Mouse (Mus musculus): ENCODE results near the gene Gm37240. TPM values are rescaled to one million over a fixed set of nuclear protein-coding genes. Genes with fewer than 3 reads are reported as not detected.

Gm37240 gene
- 0.28 TPM in 1 of 2 replicates, not detected in the other for polyA plus RNA-seq (2012)

DNA sequence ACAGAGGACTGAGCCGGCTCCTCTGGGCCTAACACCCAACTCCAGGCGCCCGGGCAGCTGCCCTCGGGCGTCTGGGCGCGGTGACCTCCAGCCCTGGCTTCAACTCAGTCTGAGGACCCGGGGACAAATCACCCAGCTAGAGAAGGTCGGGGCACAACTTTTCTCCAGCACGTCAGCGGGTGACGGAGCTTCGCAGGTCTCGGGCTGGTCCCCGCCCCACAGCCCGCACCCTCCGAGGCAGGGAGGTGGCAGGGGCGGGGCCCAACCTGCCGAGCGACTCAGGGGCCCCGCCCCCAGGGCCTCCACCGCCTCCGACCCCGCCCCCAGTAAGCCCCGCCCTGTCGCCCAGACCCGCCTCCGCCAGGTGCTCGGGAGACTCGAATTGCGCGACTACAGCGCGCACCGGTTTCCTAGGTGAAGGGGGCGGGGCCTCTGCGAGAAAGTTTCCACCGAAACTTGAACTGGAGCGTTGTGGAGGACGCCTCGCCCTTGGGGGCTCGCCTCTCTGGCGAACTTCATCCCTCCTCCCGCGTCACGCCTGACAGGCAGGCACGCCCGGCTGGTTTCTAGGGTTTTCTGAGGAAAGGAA is at the start of gene Gm37240, which contains the start of gene Glt28d2:
TSS of gene Gm37240 (minus strand) at position 280 of the 589 bp plus-strand sequence.
TSS of gene Glt28d2 (minus strand) at position 278 of the 589 bp plus-strand sequence.

DNA sequence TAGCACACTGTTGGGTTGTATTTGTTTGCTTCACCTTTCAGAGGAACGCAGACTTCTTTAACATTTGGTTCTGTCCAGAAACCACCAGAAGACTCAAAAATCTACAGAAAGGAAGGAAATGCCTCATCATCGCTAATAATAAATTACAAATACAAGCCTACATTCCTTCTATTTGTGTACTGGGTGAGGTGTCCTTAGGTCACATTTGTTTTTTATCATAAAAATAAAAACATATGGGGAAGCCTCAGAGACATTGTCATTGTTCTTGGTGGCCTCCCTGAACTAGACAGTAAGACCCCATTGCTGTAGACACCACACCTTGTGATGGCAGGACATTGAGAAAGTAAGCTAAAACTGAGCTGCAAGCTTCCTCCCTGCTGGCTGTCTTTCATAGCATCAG is 70.1 kb downstream of the Gm37240 start, which contains the start of gene Fam160a1:
TSS of gene Fam160a1 (minus strand) at position 101 of the 400 bp plus-strand sequence.

DNA sequence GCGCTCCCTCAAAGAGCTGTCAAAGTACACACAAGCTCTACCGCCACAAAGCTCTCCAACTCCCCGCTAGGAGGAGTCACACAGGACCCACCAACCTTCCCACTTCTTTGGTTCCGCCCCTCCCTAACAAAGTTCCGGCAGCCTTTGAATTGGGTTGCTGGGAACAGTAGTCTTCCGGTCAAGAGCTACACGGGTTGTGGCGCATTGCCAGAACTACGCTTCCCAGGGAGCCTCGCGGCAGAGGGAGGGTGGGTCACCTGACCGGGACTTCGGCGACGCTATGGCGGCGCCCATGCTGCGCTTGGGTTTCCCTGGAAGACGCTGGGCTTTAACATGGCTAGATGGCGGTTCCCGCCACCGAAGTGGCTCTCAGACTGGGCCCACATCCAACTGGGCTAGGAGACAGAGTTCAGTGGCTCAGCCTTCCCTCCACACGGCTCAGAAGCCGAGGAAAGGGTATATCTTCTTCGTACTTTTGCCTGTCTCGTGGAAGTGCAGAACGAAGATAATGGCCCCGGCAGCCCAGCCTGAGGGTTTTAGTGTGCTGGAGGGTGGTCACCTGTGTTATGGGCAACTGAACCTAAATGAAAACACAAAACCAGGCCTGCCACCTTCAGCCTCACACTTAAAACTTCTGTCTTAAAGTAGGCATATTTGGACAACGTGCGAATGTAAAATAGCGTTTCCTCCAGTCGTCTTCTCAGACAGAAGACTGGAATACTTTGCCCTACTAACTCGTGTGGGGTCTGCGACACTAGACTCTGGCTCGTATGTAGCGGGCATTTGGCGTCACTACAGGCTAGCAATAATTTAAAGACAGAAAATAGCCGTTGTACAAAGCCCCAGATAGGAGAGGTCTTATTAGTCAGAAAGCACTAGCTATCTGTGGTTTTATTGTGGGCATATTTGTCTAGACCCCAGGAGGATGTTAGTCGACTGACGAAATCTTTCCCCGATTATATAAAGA is 313.2 kb downstream of the Gm37240 start, which contains the start of gene Gatb:
TSS of gene Gatb (plus strand) at position 256 of the 967 bp plus-strand sequence.

DNA sequence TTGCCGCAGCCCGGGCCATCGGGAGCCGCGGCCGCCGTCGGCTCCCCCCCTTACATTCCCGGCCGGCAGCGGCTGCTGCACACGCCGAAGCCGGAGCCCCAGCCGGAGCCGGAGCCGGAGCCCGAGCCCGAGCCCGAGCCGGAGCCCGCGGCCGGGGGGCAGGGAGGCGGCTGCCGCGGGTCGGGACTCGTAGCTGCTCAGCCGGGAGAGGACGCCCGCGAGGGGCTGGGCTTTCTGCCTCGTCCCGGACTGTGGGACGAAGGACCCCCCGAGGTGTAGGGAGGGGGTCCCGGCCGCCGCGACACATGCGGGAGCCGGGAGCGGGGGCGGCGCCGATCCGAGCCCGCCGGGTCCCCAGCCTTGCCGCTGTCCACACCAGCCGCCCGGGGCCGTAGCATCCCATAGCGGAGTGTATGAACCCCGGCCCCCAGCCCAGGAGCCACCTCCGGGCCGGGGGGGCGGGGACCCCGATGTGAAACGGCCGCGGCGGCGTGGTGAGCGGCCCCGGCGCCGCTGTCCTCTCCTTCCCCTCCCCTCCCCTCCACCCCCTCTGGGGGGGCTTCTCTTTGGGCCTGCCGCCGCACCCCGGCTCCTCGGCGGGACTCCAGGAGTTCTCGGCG is 1072.4 kb downstream of the Gm37240 start, which contains the start of gene Fbxw7:
TSS of gene Fbxw7 (plus strand) at position 507 of the 620 bp plus-strand sequence.

DNA sequence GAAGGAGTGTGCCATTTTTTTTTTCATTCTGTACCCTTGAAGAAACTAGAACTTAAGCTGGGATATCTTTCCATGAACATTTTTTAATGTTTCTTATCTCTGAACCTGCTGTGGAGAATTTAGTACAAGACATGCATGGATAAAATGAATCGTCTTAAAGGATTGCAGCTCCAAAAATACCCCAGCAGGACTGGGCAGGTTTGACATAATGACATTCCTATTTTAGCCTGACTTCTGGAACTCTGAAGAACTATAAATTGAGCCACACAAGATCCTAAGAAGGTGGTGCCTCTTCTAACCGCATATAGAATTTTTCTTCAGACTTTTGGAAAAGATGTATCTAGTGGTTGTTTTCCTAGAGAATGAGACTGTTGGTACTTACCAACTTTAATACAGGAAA is 1294.0 kb downstream of the Gm37240 start, which contains the start of gene Tigd4:
TSS of gene Tigd4 (plus strand) at position 301 of the 400 bp plus-strand sequence.

DNA sequence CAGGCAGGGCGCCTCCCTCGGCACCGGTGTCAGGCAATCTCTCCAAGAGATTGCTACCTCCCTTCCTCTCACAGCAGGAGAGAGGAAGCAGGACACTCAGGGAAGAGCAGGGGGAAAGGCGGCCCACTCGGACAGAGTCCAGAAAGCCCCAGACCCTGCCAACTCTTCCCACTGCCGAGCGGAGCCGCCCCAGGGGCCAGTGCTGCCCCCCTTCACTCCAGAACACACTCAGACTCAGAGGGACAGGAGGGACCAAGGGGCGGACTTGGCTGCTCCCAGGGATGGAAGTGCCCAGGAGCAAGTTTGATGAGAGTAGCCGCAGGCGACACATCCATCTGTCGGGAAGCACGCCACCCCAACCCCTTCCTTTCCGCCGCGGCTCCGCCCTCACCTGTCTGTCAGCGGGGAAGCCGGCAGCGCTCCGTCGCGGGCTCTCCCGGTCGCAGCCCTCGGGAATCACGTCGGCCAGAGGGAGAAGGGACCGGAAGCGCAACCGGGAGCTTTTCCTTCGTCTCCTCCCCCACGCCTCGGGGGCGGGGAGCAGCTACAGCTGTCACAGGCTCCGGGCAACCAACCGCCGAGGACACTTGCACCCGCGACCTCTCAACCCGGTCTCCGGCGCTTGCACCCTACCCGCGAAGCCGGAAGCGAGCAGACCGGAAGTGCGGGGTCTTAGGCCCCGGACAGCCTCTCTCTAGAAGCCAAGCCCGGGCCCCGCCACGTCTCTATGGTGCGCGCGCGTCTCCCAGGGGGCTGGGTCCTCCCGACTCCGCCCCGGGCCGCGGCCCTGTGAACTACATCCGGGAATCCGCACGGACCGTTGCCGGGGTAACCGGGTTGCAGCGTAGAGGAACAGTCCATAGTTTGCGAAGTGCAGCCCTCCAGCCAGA is 1305.0 kb downstream of the Gm37240 start, which contains the start of gene Arfip1:
TSS of gene Arfip1 (minus strand) at position 603 of the 890 bp plus-strand sequence.

DNA sequence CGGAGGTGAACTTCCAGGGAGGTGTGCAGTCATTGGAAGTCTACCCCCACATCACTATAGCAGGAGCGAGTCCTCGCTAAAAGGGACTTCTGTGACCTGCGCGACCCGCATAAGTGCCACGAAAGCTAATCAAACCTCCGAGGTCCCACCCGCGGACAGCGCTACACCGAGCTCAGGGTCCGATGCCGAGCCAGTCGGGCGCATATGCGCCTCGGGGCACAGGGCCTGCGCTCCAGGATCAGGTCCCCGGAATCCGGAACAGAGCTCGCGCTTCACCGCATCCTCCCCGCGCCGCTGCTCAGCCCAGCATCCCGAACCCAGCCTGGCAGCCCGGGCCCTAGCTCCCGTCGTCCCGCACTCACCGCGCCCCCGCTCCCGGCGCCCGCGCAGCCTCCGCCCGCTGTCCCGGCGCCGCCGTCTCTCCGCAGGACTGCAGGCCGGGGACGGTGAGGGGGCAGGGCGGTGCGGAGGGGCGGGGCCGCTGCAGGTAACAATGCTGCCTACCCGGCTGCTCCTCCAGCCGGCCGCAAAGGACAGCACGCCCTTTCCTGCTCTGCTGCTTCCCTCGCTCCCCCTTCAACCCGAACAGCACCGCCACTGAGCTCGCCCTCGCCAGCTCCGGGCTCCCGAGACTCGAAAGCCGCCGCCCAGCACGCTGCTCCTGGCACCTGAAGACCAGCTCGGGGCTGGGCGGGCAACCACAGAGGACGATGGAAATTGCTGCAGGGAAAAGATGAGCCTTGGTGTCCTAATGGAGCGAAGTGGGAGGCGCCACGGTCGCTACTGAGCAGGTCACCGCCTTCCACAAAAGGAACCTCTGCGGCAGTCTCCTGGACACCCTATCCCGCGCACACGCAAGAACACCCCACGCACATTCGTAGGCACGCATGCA is 1407.1 kb downstream of the Gm37240 start, which contains the start of gene Fhdc1:
TSS of gene Fhdc1 (minus strand) at position 424 of the 892 bp plus-strand sequence.

Other genes with a start within 250 kb of the Gm37240 start
- gene Fam160a1, start 70.2 kb downstream of the Gm37240 start, polyA plus RNA-seq (2012) = not detected in 2 replicates
- not detected in 2 replicates for gene Glt28d2, start within 50 bp of the Gm37240 start, polyA plus RNA-seq (2012)
- gene Sh3d19, start 83.6 kb upstream of the Gm37240 start, polyA plus RNA-seq (2012) = 1.2 TPM in 2 replicates
- gene Prss48, start 115.0 kb upstream of the Gm37240 start, polyA plus RNA-seq (2012) = not detected in 2 replicates

Measured in megakaryocyte-erythroid progenitor cell, adult 5 weeks (primary cell).